Mouse (Mus musculus): ENCODE measurements around the gene Pygm. TPM values are rescaled to one million over a fixed set of nuclear protein-coding genes. Genes with fewer than 3 reads are reported as not detected.

Gene Pygm
- total RNA-seq, 4 experiments from 2014 or later: 8,302 to 9,332 (median 8,668) TPM

GRCm38 (mm10) chr19:6407816-6408510 lies 23.8 kb downstream of the Pygm start:
- DNase-seq (ENCODE audit: low spot score in 2 of 2): no peak

- no peak for DNase-seq (ENCODE audit: low spot score in 2 of 2)
Observed at GRCm38 (mm10) chr19:6408749-6409148, 24.6 kb downstream of the Pygm start.

DNA sequence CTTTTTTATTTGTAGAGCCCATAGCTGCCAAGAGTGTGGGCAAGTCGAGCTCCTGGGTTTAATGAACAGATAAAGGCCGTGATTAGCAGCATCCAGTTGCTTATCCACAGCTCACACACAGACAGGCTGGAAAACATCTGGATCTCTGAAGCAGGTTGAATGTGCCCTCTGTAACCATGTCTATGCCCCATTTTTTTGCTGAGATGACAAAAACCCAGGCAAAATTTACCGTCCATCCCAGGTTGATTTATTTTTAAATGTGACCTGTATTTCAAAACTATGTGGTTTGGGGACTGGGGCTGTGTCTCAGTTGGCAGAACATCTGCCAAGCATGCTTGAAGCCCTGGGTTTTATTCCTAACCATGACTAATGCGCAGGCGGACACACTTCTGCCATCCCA lies 25.0 kb downstream of the Pygm start:
- no peak for DNase-seq (ENCODE audit: low spot score in 2 of 2)

DNA sequence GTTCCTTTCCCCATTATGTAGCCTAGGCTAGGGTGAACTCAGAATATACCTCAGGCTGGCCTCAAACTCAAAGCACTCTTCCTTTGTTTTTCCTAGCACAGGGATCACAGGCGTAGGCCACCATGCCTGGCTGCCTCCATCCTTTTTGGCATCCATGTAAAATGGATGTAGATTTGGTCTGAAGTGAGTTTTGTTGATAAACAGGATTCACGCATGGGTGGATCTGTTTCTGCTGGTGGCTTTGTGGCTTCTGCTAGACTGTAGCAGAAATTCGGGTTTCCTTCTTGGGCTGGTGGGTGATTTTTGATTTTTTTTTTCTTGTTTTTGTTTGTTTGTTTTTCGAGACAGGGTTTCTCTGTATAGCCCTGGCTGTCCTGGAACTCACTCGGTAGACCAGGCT lies 25.7 kb downstream of the Pygm start:
- no peak for DNase-seq (ENCODE audit: low spot score in 2 of 2)

GRCm38 (mm10) chr19:6412798-6413197 lies 28.6 kb downstream of the Pygm start:
- no peak for DNase-seq (ENCODE audit: low spot score in 2 of 2)

- DNase-seq (ENCODE audit: low spot score in 2 of 2): no peak
Observed at GRCm38 (mm10) chr19:6415454-6415853, 31.3 kb downstream of the Pygm start.

DNA sequence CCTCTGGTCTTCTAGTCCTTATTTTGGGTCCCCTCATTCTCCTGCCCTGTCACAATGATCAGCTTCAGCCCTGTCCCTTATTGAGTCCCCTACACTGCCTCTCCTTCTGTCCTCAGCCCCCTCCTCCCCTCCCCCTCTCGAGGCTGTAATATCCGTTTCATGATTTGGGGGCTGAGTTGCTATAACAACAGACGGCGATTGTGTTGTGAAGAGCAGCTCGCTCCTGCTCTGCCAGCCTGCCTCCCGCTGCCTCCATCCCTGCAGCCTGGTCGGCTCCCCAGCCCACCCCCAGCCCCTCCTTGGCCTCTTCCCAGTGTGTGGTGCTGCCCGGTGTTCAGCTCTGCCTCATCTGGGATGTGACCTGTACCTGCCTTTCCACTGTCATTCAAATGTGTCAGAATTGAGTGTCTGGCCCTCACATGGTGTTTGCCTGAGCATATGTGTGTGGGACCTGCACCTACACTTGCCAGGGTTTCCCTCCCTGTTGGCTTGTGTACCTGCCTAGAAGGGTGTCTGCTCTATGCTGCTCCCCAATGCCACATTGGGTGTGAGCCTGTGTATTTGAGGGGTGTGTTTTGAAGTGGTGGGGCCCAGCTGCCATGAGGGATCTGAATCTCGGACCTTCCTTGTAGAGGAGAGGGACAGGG lies 32.0 kb downstream of the Pygm start:
- DNase-seq (ENCODE audit: low spot score in 2 of 2): no peak

DNA sequence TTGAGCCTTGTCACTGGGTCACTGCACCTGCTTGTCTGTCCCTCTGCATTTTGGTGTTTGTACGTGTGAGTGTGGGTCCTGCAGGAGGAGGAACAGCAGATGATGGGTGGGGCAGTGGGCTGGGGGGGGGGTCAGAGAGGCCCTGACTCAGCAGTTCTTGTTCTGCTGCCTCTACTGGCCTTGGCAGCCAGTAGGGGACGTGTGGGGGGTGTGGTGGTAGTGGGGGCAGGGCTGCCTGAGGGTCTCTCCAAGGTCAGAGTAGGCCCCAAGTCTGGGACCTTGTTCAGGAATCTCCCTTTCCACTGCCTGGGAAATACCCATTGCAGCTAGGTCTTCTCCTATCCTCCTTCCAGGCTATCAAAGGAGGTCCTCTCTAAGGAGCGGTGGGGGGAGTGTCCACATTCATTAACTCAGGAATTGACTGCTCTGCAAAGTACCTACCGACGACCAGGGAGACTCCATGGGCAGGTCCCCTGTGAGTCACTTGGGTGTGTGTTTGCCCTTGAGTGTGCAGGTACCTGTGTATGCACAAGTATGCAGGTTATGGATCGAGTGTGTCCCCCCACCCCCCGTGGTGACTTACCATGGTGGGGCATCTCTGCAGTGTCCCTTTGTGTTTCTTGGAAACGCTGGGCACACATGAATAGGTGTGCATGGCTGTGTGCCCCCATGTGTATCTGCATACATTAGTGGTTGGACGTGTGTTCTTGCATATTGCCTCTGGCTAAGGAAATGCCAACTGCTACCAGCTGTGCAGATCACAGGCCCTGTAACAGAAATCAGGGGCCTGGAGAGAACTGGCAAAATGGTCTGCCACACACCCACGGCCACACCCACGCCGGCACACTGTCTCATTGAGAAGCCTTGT lies 32.9 kb downstream of the Pygm start:
- DNase-seq (ENCODE audit: low spot score in 2 of 2): no peak

DNA sequence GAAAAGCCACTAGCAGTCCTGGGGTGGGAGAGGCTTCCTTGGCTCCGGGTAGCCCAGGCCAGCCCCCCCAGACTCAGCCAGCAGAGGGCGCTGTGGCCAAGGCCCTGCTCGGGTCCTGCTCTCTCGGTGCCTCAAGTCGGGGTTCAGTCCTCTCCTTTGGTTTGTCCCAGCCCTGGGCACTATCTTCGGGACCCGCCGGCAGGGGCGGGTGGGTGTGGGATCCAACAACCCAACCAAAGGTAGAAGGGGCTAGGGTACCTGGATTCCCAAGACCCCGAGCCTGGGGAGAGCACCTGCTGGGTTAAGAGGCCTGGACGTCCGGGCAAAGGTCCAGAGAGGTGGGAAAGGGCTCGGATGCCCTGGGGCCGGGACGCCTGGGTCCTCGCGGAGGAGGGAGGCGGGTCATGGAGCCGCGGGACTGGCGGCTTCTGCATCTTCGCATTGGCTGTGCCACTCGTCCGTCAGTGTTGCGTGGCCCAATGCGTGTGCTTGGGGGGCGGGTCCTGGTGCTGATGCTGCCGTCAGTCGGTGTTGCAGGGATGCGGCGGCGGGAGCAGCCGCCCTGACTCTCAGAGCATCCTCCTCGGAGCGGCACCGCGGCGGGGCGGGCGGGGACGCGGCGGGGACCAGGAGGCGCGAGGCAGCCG lies 34.2 kb downstream of the Pygm start, which contains the start of gene Nrxn2:
Nrxn2 (plus strand) TSS at position 499 of the 647 bp plus-strand sequence.
- peak; percentile 63 to 71 for DNase-seq (ENCODE audit: low spot score in 2 of 2)

DNA sequence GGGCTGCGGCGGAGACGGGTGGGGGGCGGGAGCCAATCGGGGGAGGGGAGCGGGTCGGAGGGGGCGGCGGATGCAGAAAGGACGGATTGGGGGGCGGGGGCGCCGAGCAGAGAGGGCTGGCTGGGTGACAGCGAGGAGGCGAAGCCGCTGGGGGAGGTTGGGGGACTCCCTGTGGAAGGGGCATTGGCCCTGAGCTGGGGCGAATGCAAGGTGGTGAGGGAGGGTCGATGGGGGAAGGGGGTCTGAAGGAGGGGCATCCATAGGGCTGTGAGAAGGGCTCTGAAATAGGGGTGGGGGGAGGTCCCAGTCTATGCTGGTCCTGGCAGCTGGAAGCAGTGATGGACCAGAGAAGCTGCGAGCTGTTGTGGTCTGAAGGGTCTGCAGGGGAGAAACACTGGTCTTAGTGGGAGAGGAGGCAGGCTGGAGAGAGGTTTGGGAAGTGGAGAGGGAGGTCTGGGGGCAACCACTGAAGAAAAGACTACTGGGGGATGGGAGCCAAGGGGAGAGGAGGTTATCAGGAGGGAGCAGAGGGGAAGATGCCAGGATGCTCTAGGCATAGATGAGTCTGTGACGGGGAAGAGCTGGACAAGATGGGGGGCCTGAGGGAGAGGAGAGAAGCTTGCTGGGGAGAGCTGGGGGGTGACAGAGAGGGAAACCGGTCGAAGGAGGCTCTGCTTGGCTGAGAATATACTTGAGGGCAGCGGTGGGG lies 34.9 kb downstream of the Pygm start:
- no peak for DNase-seq (ENCODE audit: low spot score in 2 of 2)

DNA sequence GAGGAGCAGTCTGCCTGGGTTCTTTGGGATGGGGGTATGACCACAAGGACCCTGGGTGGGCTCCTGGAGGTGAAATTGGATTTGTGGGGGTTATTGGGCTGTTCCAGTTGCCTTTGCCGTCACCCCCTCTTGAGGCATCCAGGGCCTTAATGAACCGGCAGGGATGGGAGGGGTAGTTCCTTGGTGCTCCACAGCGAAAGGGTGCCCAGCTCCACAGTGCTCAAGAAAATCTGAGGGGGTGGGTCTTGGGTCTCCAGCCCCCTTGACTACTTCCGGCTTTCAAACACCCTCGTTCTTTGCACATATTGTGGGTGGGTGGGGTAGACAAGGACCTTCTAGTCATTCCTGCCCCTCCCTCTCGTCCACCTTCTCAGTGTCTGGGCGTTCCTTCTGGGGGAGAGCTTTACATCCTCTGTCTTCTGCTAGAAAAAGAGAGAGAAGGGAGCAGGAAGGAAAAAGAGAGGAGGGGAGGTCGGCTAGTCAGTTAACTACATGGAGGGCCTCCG lies 35.7 kb downstream of the Pygm start:
- DNase-seq (ENCODE audit: low spot score in 2 of 2): no peak

- no peak for DNase-seq (ENCODE audit: low spot score in 2 of 2)
Observed at GRCm38 (mm10) chr19:6420481-6421210, 36.4 kb downstream of the Pygm start.

DNA sequence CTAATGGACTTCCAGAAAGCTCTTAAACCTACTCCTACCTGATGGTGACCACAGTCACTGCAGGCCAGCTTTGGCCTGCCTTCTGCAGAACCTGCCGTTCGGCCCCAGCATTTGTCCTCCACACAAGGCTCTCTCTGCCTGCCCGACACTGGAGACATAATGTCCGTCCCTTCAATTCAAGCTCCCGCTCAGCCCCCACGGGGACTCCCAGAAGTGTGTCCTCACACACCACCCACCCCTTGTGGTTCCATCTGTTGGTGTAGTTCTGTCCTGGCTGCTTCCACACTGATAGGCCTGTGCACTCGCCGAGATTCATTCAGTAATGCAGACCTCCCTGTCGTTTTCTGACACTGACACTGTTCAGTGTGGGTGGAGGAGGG lies 37.0 kb downstream of the Pygm start:
- no peak for DNase-seq (ENCODE audit: low spot score in 2 of 2)

DNA sequence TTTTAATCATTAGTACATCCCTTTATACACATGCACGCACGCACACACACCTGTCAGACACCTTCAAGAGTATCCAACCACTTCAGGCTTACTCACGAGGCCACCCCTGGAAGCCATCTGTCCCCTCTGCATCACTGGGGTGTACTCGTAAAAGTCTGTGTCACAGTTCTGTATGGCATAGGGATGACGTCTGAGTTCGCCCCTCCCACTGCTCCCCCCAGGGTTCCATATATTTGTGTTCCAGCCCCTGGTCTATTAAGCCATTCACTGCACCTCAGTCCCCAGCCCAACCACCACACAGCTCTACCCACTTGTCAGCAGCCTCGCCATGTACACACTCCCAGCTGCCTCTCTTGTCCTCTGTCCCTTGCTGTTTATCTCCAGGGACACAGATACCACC lies 37.8 kb downstream of the Pygm start:
- DNase-seq (ENCODE audit: low spot score in 2 of 2): no peak

DNA sequence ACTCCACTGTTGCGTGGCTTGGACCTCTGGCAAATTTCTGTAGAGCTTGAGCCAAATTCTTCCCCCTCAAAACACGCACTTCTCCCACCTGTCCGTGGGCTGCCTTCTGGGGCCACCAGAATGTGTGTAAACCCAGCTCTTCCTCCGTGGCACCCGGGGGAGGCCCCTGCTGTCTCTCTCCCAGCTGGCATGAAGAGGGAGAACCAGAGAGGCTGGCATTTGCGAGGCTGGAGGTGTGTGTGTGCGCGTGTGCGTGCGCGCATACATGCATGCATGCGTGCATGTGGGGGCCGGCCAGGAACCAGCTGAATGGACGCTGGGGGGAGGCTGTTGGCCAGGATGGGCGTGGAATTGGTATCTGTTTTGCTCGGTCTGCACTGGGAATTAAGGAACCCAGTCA lies 39.0 kb downstream of the Pygm start:
- no peak for DNase-seq (ENCODE audit: low spot score in 2 of 2)

DNA sequence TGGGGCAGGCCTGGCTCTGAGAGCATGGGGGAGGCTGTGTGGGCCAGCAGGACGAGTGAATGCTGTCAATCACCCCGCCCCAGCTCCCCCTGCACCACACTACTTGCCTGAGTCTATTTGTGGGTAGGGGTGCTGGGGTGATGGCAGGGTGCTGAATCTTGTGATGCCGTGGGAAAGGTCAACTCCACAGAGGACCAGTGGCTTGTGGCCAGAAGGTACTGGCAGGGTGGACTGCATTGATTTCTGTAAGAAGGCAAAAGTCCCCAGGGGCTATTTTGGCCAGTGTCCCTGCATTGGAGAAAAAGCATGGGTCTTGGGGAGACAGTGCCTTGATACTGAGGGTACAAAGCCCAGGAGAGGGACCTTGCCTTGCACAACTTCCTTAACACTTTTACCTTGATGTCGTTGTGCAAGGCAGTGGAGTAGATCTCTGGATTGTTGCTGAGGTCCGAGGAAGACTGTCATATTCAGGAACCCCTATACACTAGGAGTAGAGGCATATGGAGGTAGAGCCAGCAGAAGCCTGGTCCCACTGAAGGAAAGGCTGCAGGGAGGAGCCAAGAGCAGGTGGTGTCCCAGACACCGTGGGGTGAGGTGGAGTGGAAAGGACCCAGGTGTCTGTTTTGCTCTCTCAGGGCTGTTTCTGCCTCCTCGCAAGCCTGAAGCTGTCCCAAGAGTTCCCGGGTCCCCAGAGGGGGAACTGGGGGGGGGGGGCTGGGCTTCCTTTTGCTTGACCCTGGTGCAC lies 40.1 kb downstream of the Pygm start:
- DNase-seq (ENCODE audit: low spot score in 2 of 2): no peak

- DNase-seq (ENCODE audit: low spot score in 2 of 2): no peak
Observed at GRCm38 (mm10) chr19:6425595-6425994, 41.4 kb downstream of the Pygm start.

- DNase-seq (ENCODE audit: low spot score in 2 of 2): no peak
Observed at GRCm38 (mm10) chr19:6426703-6427500, 42.7 kb downstream of the Pygm start.

All from gastrocnemius, adult 8-10 months (tissue).